Mouse (Mus musculus): ENCODE data around the gene Gm17545. TPM values are rescaled to one million over a fixed set of nuclear protein-coding genes. Genes with fewer than 3 reads are reported as not detected.

Gene Gm17545
- polyA plus RNA-seq, 1 experiment from 2014 or later, result not detected

DNA sequence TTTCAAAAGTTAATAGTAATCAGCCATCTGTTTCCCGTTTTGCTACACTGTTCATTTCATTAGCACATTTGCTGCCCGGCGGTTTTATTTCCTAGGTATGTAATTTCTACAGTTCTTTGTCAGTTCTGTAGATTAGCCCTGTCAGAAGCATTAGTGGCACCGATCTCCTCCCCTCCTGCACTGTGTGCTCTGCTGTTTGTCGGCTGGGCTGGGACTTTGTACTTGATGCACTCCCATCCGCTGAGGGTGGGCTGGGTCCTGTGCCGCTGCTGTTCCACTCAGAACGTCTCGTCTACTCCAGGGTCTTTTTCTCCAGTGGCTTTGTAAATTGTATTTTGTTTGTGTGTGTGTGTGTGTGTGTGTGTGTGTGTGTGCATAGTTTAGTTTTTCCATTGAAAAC is 34.9 kb downstream of the Gm17545 start:
- WGBS, result 54% methylated on average over 9 of the region's 9 CpGs
- H3K36me3 ChIP-seq (ENCODE audit: control insufficient read depth, insufficient read depth, low read length), result no peaks in the 10 kb centered on the region
- ATAC-seq (replicated peaks; ENCODE audit: low FRiP score, low TSS enrichment, low read depth) (no peak), DNase-seq (ENCODE audit: low spot score) (no peak)
- no peaks in the 10 kb centered on the region for H3K27me3 ChIP-seq (replicated peaks; ENCODE audit: control insufficient read depth, insufficient read depth, low read length)
- no peak overlapping the region for H3K4me3 ChIP-seq (ENCODE audit: low read depth, low read length)
- no peaks in the 10 kb centered on the region for H3K4me1 ChIP-seq (replicated peaks; ENCODE audit: control insufficient read depth, insufficient read depth, low read length)
- H3K27ac ChIP-seq (ENCODE audit: low read depth), result no peak overlapping the region
- H3K9ac ChIP-seq (ENCODE audit: low read length), result no peak overlapping the region
- no peak overlapping the region for H3K4me2 ChIP-seq (ENCODE audit: low read length)
- no peaks in the 10 kb centered on the region for H3K9me3 ChIP-seq (ENCODE audit: control insufficient read depth, low read length)

DNA sequence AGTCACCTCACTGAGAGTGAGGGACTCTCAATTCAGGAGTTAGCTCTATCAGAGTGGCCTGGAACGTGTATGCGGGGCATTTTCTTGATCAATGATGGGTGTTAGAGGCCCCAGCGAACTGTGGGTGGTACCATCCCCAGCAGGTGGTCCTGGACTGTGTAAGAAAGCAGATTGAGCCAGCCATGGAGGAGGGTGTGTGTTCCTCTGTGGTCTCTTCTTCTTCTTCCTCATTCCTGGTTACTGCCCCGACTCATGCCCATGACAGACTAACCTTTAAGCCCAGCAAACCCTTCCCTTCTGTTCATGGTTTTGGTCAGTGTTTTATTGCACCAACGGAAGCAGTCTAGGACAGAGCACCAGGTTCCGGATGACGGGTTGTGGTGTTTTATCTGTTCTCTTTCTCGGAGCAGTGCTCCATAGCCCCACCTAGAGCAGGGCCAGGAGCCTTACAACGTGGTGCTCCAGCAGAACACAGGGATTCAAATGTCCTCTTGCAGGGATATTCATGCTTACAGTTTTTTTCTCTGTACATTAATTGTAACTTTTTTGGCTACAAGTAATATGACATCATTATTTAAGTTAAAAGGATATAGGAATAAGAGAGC is 40.2 kb downstream of the Gm17545 start:
- no peak for ATAC-seq (replicated peaks; ENCODE audit: low FRiP score, low TSS enrichment, low read depth)
- 86% methylated on average over 9 of the region's 9 CpGs for WGBS

DNA sequence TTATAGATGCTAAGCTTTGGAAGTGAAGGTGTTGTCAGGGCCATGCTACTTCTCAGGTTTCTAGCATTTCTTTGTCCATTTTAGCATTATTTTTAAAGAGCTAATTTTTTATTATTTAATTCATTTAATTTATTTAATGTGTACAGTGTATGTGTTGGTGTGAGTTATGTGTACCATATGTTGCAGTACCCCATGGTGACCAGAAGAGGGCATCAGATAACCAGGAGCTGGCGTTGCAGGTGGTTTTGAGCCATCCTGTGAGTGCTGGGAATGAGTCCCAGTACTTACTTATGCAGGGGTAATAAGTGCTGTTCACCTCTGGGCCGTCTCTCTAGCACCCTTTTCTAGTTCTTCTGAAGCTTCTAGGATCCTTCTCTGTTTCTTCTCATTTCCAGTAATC is 41.0 kb downstream of the Gm17545 start:
- Histone ChIP-seq H3K4me1 (replicated peaks; ENCODE audit: control insufficient read depth, insufficient read depth, low read length) (no peaks in the 10 kb centered on the region), H3K27me3 (replicated peaks; ENCODE audit: control insufficient read depth, insufficient read depth, low read length) (no peaks in the 10 kb centered on the region)
- no peak for ATAC-seq (replicated peaks; ENCODE audit: low FRiP score, low TSS enrichment, low read depth)

More for the DNA sequence above, 40.2 kb downstream of the Gm17545 start:
- Histone ChIP-seq H3K9ac (ENCODE audit: low read length) (no peak overlapping the region), H3K4me2 (ENCODE audit: low read length) (no peak overlapping the region), H3K27me3 (replicated peaks; ENCODE audit: control insufficient read depth, insufficient read depth, low read length) (no peaks in the 10 kb centered on the region), H3K4me3 (ENCODE audit: low read depth, low read length) (no peak overlapping the region), H3K9me3 (ENCODE audit: control insufficient read depth, low read length) (0 out of 2 replicates have a peak, but pooled peaks cover 3% of the 10 kb centered on the region), H3K36me3 (ENCODE audit: control insufficient read depth, insufficient read depth, low read length) (no peaks in the 10 kb centered on the region), H3K27ac (ENCODE audit: low read depth) (no peak overlapping the region), H3K4me1 (replicated peaks; ENCODE audit: control insufficient read depth, insufficient read depth, low read length) (no peaks in the 10 kb centered on the region)
- no peak for DNase-seq (ENCODE audit: low spot score)

DNA sequence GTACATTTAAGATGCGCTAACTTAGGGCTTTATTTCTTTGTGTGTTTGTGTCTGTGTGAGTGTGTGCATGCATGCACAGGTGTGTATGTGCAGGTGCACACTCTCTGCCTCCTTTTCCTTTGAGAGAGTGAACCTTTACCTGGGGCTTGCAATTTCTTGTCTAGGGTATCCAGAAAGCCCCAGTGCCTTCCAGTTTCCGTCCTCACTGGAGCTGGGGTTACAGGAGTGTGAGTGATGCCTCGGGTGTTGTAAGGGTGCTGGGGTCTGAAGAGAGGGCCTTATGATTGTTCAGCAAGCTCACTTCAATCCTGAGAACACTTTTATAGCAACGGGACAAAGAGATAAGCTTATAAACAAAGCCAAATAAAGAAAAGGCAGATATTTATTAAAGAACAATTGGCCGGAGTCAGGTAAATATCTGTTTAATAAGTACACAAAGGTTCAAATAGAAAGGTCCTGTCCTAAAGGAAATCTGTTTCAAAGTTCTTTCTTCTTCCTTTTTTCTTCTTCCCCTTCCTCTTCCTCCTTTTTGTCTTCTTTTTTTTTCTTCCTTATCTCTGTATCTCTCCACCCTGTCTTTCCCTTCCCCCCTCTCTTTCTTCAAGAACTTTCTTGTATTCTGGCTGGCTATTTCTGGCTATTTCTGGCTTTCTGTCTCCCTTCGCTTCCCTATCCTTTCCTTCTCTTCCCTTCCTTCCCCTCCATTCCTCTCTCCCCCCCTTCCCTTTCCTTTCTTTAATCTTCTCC is 43.1 kb downstream of the Gm17545 start:
- DNase-seq (ENCODE audit: low spot score) (no peak), ATAC-seq (replicated peaks; ENCODE audit: low FRiP score, low TSS enrichment, low read depth) (no peak)
- H3K9ac ChIP-seq (ENCODE audit: low read length), result no peak overlapping the region
- 80% methylated on average over 6 of the region's 6 CpGs for WGBS
- no peak overlapping the region for H3K4me3 ChIP-seq (ENCODE audit: low read depth, low read length)
- H3K27me3 ChIP-seq (replicated peaks; ENCODE audit: control insufficient read depth, insufficient read depth, low read length), result no peaks in the 10 kb centered on the region
- H3K9me3 ChIP-seq (ENCODE audit: control insufficient read depth, low read length), result 0 out of 2 replicates have a peak, but pooled peaks cover 3% of the 10 kb centered on the region
- H3K27ac ChIP-seq (ENCODE audit: low read depth), result no peak overlapping the region
- H3K4me1 ChIP-seq (replicated peaks; ENCODE audit: control insufficient read depth, insufficient read depth, low read length), result no peaks in the 10 kb centered on the region
- no peaks in the 10 kb centered on the region for H3K36me3 ChIP-seq (ENCODE audit: control insufficient read depth, insufficient read depth, low read length)
- no peak overlapping the region for H3K4me2 ChIP-seq (ENCODE audit: low read length)

More for the DNA sequence above, 41.0 kb downstream of the Gm17545 start:
- no peak overlapping the region for H3K4me3 ChIP-seq (ENCODE audit: low read depth, low read length)
- no peak for DNase-seq (ENCODE audit: low spot score)
- H3K4me2 ChIP-seq (ENCODE audit: low read length), result no peak overlapping the region
- H3K9ac ChIP-seq (ENCODE audit: low read length), result no peak overlapping the region
- H3K9me3 ChIP-seq (ENCODE audit: control insufficient read depth, low read length), result 0 out of 2 replicates have a peak, but pooled peaks cover 3% of the 10 kb centered on the region
- H3K27ac ChIP-seq (ENCODE audit: low read depth), result no peak overlapping the region
- WGBS, result 89% methylated on average over 2 of the region's 2 CpGs
- no peaks in the 10 kb centered on the region for H3K36me3 ChIP-seq (ENCODE audit: control insufficient read depth, insufficient read depth, low read length)

DNA sequence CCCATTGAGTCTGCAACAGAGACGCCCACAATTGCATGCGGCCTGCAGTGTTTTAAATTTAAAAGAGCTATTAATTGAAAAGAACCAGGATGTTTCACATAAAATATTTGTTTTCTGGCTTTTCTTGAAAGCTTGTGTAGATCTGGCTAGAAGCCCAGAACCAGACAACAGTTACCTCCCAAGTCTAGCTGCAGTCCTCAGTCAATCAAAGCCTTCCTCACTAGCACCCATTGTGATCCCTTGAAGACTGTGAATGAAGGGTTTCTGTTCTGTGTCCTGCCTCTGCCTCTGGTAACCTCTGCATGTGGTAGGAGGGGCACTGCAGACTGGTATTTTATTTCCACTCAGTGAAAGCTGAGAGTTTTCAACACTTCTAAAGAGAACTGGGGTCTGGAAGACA is 48.9 kb downstream of the Gm17545 start:
- Histone ChIP-seq H3K9me3 (ENCODE audit: control insufficient read depth, low read length) (no peaks in the 10 kb centered on the region), H3K4me2 (ENCODE audit: low read length) (no peak overlapping the region), H3K36me3 (ENCODE audit: control insufficient read depth, insufficient read depth, low read length) (no peaks in the 10 kb centered on the region), H3K27me3 (replicated peaks; ENCODE audit: control insufficient read depth, insufficient read depth, low read length) (no peaks in the 10 kb centered on the region), H3K4me3 (ENCODE audit: low read depth, low read length) (no peak overlapping the region), H3K4me1 (replicated peaks; ENCODE audit: control insufficient read depth, insufficient read depth, low read length) (no peaks in the 10 kb centered on the region), H3K9ac (ENCODE audit: low read length) (no peak overlapping the region), H3K27ac (ENCODE audit: low read depth) (no peak overlapping the region)
- WGBS, result 65% methylated on average over 2 of the region's 2 CpGs
- ATAC-seq (replicated peaks; ENCODE audit: low FRiP score, low TSS enrichment, low read depth) (no peak), DNase-seq (ENCODE audit: low spot score) (no peak)

DNA sequence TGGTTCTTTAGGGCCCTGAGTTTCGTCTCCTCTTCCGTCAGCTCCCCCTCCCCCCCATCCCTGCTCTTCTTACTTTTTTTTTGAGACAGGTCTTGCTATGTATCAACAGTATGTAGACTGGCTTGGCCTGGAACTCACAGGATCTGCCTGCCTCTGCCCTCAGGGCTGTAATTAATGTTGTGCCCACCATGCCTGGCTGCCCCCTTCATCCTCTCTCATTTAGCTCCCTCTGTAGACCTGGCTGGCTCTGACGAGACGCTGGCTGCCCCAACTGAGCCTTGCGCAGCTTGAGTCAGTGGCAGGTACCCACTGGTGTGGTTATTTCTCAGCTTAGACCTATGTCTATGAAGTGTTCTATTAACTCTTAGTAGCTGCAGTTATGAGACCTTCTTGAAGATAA is 49.5 kb downstream of the Gm17545 start:
- ATAC-seq (replicated peaks; ENCODE audit: low FRiP score, low TSS enrichment, low read depth) (no peak), DNase-seq (ENCODE audit: low spot score) (no peak)
- Histone ChIP-seq H3K27me3 (replicated peaks; ENCODE audit: control insufficient read depth, insufficient read depth, low read length) (no peaks in the 10 kb centered on the region), H3K4me2 (ENCODE audit: low read length) (no peak overlapping the region), H3K36me3 (ENCODE audit: control insufficient read depth, insufficient read depth, low read length) (no peaks in the 10 kb centered on the region), H3K9ac (ENCODE audit: low read length) (no peak overlapping the region), H3K27ac (ENCODE audit: low read depth) (no peak overlapping the region), H3K4me1 (replicated peaks; ENCODE audit: control insufficient read depth, insufficient read depth, low read length) (no peaks in the 10 kb centered on the region), H3K9me3 (ENCODE audit: control insufficient read depth, low read length) (no peaks in the 10 kb centered on the region), H3K4me3 (ENCODE audit: low read depth, low read length) (no peak overlapping the region)
- 77% methylated on average over 5 of the region's 5 CpGs for WGBS

DNA sequence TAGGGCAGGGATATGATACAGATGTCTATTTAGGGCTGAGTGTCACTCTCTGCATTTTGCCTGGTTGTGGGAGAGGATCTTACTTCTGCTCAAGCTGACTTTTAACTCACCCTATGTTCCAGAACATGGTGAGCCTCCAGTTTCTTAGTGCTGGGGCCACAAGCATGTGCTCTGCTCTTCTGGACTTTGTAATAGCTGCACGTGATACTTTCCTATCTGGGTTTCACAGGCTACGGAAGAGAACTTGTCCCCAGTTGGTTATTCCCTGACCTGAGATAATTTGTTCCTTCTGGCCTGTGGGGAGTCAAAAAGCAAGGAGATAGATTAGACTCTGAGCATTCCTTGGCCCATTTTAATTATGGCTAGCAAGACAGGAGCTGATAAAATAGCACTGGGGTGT is 51.5 kb downstream of the Gm17545 start:
- H3K4me2 ChIP-seq (ENCODE audit: low read length), result no peak overlapping the region
- no peaks in the 10 kb centered on the region for H3K4me1 ChIP-seq (replicated peaks; ENCODE audit: control insufficient read depth, insufficient read depth, low read length)
- no peaks in the 10 kb centered on the region for H3K27me3 ChIP-seq (replicated peaks; ENCODE audit: control insufficient read depth, insufficient read depth, low read length)
- H3K9ac ChIP-seq (ENCODE audit: low read length), result no peak overlapping the region
- ATAC-seq (replicated peaks; ENCODE audit: low FRiP score, low TSS enrichment, low read depth), result no peak
- no peak for DNase-seq (ENCODE audit: low spot score)
- H3K9me3 ChIP-seq (ENCODE audit: control insufficient read depth, low read length), result no peaks in the 10 kb centered on the region
- 74% methylated on average over 2 of the region's 2 CpGs for WGBS
- no peaks in the 10 kb centered on the region for H3K36me3 ChIP-seq (ENCODE audit: control insufficient read depth, insufficient read depth, low read length)
- no peak overlapping the region for H3K27ac ChIP-seq (ENCODE audit: low read depth)
- no peak overlapping the region for H3K4me3 ChIP-seq (ENCODE audit: low read depth, low read length)
